Mouse (Mus musculus) ovary, postnatal 36 days (tissue): ENCODE results near the gene Afg3l1.
"Not testable (repeated sequence)": the region's sequence is repeated elsewhere in the genome, so short reads cannot be mapped to it uniquely, and the experiment has no call there.

Experiments
- DNase-seq: peaks from one replicate; pipeline ENCODE4 v3.0.0; 2022; ENCODE audit warnings: low spot score, mixed read lengths

Afg3l1 gene

DNA sequence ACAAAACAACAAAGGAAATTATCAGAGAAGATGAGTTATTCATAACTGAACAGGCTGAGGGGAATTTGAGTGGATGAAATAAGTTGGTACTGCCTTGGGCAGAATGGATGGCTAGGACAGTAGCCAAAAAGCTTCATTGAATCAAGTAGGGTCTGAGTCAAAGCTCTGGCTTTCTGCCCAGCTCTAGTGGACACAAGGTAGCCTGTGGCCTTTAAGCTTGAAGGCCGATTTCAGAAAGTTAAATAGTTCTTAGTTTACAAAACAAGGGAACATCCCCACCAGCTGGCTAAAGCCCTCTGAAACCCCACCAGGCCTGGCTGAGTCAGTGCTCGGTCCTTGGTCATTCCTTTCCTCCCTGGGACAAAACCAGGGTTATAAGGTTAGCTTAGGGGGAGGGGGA, 38.9 kb downstream of the Afg3l1 start:
- DNase-seq: no peak

DNA sequence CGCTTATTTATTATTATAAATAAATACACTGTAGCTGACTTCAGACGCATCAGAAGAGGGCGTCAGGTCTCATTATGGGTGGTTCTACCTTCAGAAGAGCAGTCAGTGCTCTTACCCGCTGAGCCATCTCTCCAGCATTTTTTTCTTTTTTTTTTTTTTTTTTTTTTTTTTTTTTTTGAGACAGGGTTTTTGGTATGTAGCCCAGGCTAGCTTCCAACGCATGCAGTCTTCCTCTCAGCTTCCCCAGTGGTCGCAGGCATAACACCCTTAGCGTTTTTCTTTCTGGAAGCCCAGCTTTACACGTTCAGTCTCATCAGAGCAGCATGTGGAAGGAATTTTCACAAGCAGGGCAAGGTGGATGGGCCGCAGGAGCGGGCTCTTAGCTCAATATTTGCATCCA, 40.5 kb downstream of the Afg3l1 start:
- no peak for DNase-seq

GRCm38 (mm10) chr8:123518667-123519066, 41.0 kb downstream of the Afg3l1 start, which contains the start of gene Gas8:
Gene Gas8 (plus strand): TSS chr8:123518834.
- peak; percentile 84 for DNase-seq

DNA sequence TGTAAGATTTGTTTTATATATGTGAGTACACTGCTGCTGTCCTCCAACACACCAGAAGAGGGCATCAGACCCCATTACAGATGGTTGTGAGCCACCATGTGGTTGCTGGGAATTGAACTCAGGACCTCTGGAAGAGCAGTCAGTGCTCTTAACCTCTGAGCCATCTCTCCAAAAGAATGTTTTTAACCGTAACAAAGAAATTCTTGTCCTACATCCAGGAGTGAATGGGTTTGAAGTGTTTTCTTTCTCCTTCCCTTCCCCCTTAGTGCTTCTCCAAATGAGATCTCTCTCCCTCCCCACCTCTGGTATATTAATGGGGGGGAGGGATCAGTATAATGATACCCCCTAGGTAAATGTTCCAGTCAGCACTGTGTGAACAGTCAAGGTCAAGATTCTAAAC, 42.3 kb downstream of the Afg3l1 start:
- DNase-seq: not testable (repeated sequence)

DNA sequence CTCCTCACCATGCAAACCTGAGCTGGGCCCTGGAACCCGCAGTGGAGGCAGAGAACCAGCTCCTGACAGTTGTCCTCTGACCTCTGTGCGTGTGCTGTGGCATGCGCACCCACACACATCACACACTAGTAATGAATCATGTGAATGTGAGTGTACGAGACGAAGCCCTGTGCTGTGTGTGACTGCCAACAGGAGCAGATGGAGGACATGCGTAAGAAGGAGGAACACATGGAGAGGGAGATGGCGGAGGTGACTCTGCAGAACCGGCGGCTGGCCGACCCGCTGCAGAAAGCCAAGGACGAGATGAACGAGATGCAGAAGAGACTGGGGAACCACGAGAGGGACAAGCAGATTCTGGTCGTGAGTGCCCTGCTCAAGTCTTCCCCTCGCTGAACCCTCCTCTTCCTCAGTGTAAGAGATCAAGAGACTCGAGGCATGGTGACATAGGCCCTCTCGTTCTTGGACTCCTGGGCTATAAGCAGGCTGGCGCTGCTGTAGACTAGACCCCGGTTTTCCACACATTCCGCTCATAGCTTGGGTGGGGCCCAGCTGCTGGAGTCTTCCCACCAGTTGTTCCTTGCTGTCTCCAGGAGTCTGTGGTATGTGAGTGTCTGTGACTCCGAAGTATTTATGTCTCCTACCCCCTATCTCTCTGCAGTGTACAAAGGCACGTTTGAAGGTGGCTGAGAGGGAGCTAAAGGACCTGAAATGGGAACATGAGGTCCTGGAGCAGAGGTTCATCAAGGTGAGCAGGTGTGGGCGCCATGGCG, 50.2 kb downstream of the Afg3l1 start:
- DNase-seq: no peak

DNA sequence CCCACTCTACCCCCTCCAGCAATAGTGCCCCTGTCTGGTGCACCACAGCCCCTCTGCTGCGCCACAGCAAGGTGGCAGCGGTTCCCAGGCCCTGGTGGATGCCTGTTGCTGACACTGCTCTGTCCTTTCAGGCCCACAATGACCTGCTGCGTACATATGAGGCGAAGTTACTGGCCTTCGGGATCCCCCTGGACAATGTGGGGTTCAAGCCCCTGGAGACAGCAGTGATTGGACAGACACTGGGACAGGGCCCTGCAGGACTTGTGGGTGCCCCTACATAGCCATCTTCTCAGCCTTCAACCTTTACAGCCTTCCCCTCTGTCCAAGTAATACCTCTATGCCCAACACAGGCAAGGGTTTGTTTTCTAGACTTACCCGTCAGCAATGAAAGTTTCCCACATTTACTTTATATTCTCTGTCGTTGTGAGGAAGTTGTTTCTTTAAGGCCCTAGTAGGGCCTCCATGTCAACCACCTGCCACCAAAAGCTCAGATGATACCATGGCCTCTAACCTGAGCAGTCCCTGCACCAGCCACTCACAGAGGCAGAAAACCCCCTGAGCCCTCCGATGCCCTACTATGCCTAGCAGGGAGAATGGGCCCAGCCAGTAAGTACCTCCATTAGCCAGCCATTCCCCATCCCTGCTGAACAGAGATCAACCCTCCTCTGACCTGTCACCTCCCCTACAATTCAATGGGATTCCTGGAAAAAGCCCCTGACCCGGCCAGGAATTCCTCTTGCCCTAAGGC, 58.7 kb downstream of the Afg3l1 start:
- DNase-seq: no peak

DNA sequence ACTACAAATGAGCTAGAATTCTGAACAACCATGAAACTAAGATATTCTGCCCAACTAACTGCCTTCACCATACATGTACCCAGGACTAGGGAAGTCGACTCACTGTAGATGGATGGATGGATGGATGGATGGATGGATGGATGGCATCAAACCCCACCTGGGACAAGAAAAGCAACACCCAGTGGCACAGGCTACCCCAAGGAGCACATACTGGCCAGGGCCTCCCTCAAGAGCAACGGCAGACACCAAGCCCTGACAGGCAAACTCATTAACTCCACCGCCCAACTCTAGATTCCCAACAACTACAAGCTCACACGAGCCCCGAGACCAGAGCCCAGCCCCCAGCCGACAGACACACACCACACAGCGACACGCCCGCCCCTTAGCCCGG, 59.3 kb downstream of the Afg3l1 start:
- no peak for DNase-seq

- DNase-seq: not testable (repeated sequence)
These were observed 59.9 kb downstream of the Afg3l1 start for GRCm38 (mm10) chr8:123537641-123538040.
